In the genomic region with DNA sequence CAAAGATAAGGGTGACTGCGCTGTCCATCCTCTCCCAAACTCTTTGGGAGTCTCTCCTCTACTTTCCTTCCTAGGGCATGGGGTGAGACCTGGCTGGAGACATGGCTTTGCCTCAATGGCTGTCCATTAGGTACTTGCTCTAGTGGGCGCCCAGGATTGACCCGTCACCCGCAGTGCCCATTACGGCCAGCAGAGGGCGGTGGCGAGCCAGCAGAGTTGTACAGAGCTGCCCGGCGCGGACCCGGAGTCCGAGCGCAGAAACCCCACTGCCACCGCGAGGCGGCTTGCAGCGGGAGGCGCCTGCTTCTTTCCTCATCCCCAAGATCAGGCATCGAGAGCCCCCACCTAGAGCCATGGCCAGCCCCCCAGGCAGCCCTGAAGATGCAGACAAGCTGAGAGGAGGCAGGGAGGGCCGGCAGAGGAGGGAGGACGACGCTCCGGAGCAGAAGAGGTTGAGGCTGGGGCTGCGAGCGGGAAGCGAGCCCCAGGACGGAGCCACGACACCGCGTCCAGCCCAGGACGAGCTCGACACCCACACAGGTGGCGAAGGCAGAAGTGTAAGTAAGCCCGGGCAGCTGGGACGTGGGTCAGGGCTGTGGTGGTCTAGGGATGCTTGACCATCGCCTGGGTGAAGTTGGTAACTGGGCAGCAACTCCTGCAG, we compare ENCODE assay signal across 8 mouse cellular contexts. TPM values are rescaled to one million over a fixed set of nuclear protein-coding genes. Genes with fewer than 3 reads are reported as not detected.
DNase-seq lines count a peak whose midpoint lies in the region; ATAC-seq and TF ChIP-seq lines count a peak whose summit lies in the region.

No protein-coding gene starts in this region.

- peak; percentile 93 for ATAC-seq in hindbrain, postnatal 0 days

- no peak overlapping the region for H3K27ac ChIP-seq in gastrocnemius, adult 2 months
- H3K27ac ChIP-seq in hindbrain, postnatal 0 days: no peak overlapping the region

- no peaks in the 10 kb centered on the region for H3K9me3 ChIP-seq in hindbrain, postnatal 0 days (ENCODE audit: low read length)

- no peaks in the 10 kb centered on the region for H3K27me3 ChIP-seq in hindbrain, postnatal 0 days (ENCODE audit: insufficient read depth, low read length)

- H3K4me2 ChIP-seq in hindbrain, postnatal 0 days (ENCODE audit: low read depth, low read length): peak overlapping the region; percentile 89

- peak; percentile 40 for DNase-seq in WW6 (ENCODE audit: low read depth, low spot score)
- peak; percentile 98 to 99 for DNase-seq in cerebellum, postnatal 4 days (ENCODE audit: low spot score in 2 of 2)
- peak; percentile 87 for DNase-seq in gastrocnemius, adult 2 months
- peak; percentile 86 for DNase-seq in hindbrain, postnatal 0 days (ENCODE audit: low spot score)
- peak; percentile 89 to 95 for DNase-seq in left cerebral cortex, adult 18-20 months (ENCODE audit: low spot score in 2 of 2)
- DNase-seq in lung, postnatal 4 days: peak; percentile 81 to 91
- DNase-seq in retina, postnatal 7 days (ENCODE audit: low read depth, low spot score): peak; percentile 68
- DNase-seq in urinary bladder, adult 18-20 months (ENCODE audit: low spot score in 2 of 2): peak; percentile 72 to 97

- intact Hi-C loops in gastrocnemius, adult 2 months (cut with DNase I): loop anchor here (2.0 kb wide), 2 partner anchors 100 to 160 kb away; no protein-coding TSS in a partner anchor

- H3K36me3 ChIP-seq in hindbrain, postnatal 0 days (ENCODE audit: insufficient read depth, low read length): no peaks in the 10 kb centered on the region

- 1% methylated on average over 36 of the region's 36 CpGs for WGBS in hindbrain, postnatal 0 days

- H3K4me1 ChIP-seq in hindbrain, postnatal 0 days (ENCODE audit: insufficient read depth, low read length): no peaks in the 10 kb centered on the region

- no peak; the same call in 1 of the 2 replicates for TF ChIP-seq CTCF in gastrocnemius, adult 2 months (IDR thresholded peaks at IDR 0.05)
- TF ChIP-seq CTCF in hindbrain, postnatal 0 days (IDR thresholded peaks at IDR 0.05; ENCODE audit: low read depth): peak; percentile 100

- peak overlapping the region; percentile 65 for H3K4me3 ChIP-seq in gastrocnemius, adult 2 months
- H3K4me3 ChIP-seq in hindbrain, postnatal 0 days (ENCODE audit: low read length): peak overlapping the region; percentile 44

- H3K9ac ChIP-seq in hindbrain, postnatal 0 days (replicated peaks; ENCODE audit: low read length): peak overlapping the region; percentile 37; the same call in 1 of the 2 replicates

RNA-seq across cellular contexts. Expression of gene Eef2kmt, which starts 50.9 kb away (rescaled TPM):
- total RNA-seq in gastrocnemius, adult 2 months (2021): 1 to 10 TPM; 6.8 to 8.1 TPM
- 13.5 and 22.0 TPM in 2 replicates for total RNA-seq in hindbrain, postnatal 0 days (2014; rRNA removed)
- 8.4 and 11.3 TPM in 2 replicates for polyA plus RNA-seq in hindbrain, postnatal 0 days (2015; fragmentation: Nextera tagmentation; extraction: Ambion mirVana)
- 1 to 10 TPM; 4.2 to 4.3 TPM for total RNA-seq in left cerebral cortex, adult 18-20 months (2021)

Comparison
In these comparisons a context has a peak if more than half of its experiments do, and no peak if none do; other contexts are left out.
1. DNase-seq: peak in every context shown above with its lines; median percentile 98 in cerebellum, postnatal 4 days; 92 in left cerebral cortex, adult 18-20 months; 87 in gastrocnemius, adult 2 months; 86 in hindbrain, postnatal 0 days; 86 in lung, postnatal 4 days; 84 in urinary bladder, adult 18-20 months; 68 in retina, postnatal 7 days; 40 in WW6.